Mouse (Mus musculus) G1E (cell line): ENCODE measurements at regions not wholly inside any gene's neighbourhood (a gene's known extent, or its start where the extent isn't known, plus 50 kb on each side); places are given as distances from the start of the nearest gene placed in this dataset.

ENCODE experiments used
- ATAC-seq: 2 replicates; pipeline ENCODE4 v1.8.0; 2016; ENCODE audit warnings: mild to moderate bottlenecking; ENCODE audit not compliant: insufficient number of reproducible peaks, poor library complexity, low FRiP score, severe bottlenecking; ENCODE audit errors: extremely low read depth
- DNase-seq: peaks from one replicate; pipeline ENCODE4 v3.0.0; 2012; ENCODE audit warnings: low spot score
- H3K27me3 ChIP-seq: 2 replicates; pipeline ENCODE4 v1.6.1; 2012; ENCODE audit warnings: mild to moderate bottlenecking, low read length, inconsistent platforms; ENCODE audit not compliant: insufficient read depth
- H3K36me3 ChIP-seq: replicated peaks from 2 replicates; pipeline ENCODE3; 2012; ENCODE audit warnings: mild to moderate bottlenecking, inconsistent platforms
- H3K4me1 ChIP-seq: 2 replicates; pipeline ENCODE4 v1.6.1; 2012; ENCODE audit warnings: low read depth, low read length, inconsistent platforms, mixed read lengths; ENCODE audit not compliant: insufficient read depth
- H3K4me3 ChIP-seq: 2 replicates; pipeline ENCODE4 v1.5.1; 2012; ENCODE audit warnings: low read depth, mild to moderate bottlenecking, inconsistent platforms, low read length, moderate library complexity, mixed read lengths
- H3K9me3 ChIP-seq: replicated peaks from 2 replicates; pipeline ENCODE4 v1.6.1; 2012; ENCODE audit warnings: inconsistent platforms
- CTCF ChIP-seq: IDR thresholded peaks from 2 replicates; pipeline ENCODE4 v1.5.1; 2012; ENCODE audit warnings: low read depth, low read length, inconsistent platforms, mixed read lengths
- GATA1 ChIP-seq: IDR thresholded peaks from 2 replicates; pipeline ENCODE4 v1.6.1; 2012; ENCODE audit warnings: borderline replicate concordance, low read length, inconsistent platforms, mixed read lengths
- GATA2 ChIP-seq: IDR thresholded peaks from 2 replicates; pipeline ENCODE4 v1.6.1; 2012; ENCODE audit warnings: low read depth, low read length, inconsistent platforms, borderline replicate concordance
- POLR2AphosphoS5 ChIP-seq: IDR thresholded peaks from 2 replicates; pipeline ENCODE4 v1.6.1; 2012; ENCODE audit warnings: low read depth, low read length, inconsistent platforms; ENCODE audit not compliant: insufficient replicate concordance
- TAL1 ChIP-seq: conservative IDR thresholded peaks from 2 replicates; pipeline ENCODE4 v1.6.1; 2012; ENCODE audit warnings: low read depth, low read length, inconsistent platforms, mixed read lengths

DNA sequence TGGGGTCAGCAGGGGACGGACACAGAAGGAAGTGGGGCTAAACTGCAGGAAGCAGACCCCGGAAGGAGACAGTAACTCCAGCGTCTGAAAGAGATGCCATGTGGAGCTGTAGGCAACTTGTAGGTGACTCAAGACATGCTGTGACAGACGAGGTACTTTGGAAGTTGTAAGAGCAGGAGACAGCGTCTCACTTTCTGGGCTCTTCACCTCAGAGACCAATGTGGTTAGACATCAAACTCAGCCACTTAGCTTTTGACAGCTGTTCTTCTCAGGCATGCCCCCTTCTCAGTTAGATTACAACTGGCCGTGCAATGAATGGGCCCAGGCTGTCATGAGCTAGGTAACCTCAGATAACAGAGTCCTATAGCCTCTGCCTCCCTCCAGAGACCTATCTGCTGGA is 159.3 kb upstream of the Id2 start:
- TF ChIP-seq GATA2 (no peak), GATA1 (no peak), CTCF (no peak), TAL1 (no peak), POLR2AphosphoS5 (no peak)
- no peaks in the 10 kb centered on the region for H3K36me3 ChIP-seq
- no peak for ATAC-seq
- no peaks in the 10 kb centered on the region for H3K4me1 ChIP-seq
- H3K9me3 ChIP-seq: peaks cover 74% of the 10 kb centered on the region
- no peaks in the 10 kb centered on the region for H3K27me3 ChIP-seq
- DNase-seq: no peak
- no peak overlapping the region for H3K4me3 ChIP-seq

DNA sequence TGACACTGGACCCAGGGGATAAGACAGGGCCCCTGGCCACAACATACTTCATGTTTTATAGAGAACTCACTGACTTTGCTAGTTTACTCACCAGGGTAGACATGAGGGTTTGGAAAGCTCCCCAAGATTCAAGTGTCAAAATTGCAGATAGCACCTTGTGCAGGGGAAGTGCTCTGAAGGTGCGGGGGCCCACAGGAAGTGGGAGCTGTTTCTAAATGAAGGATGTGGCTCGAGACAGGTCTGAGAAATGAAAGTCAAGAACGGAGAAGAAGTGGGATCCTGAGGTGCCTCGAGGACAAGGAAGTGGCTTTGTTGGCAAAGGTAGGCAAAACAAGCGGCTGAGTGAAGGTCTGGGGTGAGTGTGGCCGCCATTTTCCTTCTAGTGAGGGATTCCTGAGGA is 157.8 kb upstream of the Id2 start:
- no peak overlapping the region for H3K4me3 ChIP-seq
- no peak for TF ChIP-seq POLR2AphosphoS5
- no peak for TF ChIP-seq GATA1
- peaks cover 72% of the 10 kb centered on the region for H3K9me3 ChIP-seq
- no peaks in the 10 kb centered on the region for H3K4me1 ChIP-seq
- DNase-seq (no peak), ATAC-seq (no peak)
- H3K36me3 ChIP-seq: no peaks in the 10 kb centered on the region
- no peaks in the 10 kb centered on the region for H3K27me3 ChIP-seq

DNA sequence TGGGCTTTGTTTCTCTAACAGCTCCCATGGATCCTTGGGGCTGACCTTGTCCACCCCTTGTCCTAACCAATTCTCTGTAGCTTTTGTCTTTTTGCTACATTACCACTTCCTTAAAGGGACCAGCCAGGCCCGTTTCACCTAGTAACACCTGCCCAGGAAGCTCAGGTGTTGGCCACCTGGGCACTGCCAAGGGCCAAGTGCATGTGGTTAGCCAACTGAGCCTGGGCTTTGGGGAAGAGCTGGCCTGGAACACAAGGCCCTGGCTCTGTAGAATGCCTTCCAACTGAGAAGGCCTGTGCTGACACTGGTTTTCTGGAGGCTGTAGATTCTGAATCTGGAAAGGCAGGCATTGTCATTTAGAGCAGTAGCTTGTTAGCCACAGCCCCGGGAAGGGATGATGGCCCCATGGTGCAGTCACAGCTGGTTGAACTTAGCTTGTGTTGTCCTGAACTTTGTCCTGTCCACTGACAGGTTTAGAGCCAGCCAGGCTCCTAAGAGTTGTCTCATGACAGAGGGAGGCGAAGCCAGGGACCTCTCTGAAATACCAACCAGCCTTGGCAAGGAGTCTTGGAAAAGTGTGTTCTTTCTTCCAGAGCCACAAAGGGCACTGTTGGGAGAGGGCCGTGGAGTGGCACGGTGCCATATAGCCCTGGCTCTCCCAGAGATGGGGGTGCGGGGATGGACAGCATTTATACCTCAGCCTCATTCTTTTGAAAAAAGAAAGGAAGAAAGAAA is 156.0 kb upstream of the Id2 start:
- no peak for ATAC-seq
- DNase-seq: no peak
- H3K36me3 ChIP-seq: no peaks in the 10 kb centered on the region
- no peaks in the 10 kb centered on the region for H3K27me3 ChIP-seq
- no peaks in the 10 kb centered on the region for H3K4me1 ChIP-seq
- TF ChIP-seq TAL1: no peak
- TF ChIP-seq GATA1: no peak
- no peak for TF ChIP-seq GATA2
- no peak for TF ChIP-seq POLR2AphosphoS5
- TF ChIP-seq CTCF: no peak
- no peak overlapping the region for H3K4me3 ChIP-seq
- H3K9me3 ChIP-seq: peaks cover 76% of the 10 kb centered on the region

DNA sequence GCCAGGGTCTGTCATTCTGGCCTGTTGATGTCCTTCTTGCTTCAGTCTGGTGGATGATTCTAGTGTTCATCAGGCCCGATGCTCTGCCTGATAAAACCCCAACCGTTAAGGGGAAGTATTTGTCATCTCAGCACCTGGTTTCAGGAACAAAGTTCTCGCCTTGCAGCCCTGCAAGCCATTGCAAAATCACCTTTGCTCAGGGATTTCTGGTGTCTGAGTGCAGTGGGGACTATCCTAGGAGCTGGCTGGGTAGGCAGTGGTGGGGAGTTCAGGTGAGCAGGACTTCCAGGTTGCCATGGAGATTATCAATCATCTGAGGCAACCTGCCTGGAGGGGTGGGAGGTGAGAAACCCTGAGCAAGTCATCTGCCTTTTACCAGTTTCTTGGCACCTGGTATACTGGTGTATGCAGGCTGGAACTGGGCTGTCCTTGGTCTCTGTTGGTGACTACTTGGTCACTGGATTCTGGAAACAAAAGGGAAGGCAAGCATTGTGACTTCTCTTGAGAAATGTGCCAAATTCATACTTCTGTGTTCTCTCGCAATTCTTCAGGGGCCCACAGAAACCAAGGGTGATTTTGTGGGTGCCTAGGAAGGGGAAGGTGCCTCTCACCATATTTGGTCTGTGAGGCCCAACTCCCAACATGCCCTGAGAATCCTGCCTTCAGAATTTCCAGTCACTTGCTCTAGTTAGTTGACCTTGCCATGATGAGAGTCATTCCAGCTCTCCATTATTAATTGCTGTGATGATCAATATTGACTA is 154.7 kb upstream of the Id2 start:
- Histone ChIP-seq H3K36me3 (no peaks in the 10 kb centered on the region), H3K4me1 (no peaks in the 10 kb centered on the region), H3K27me3 (no peaks in the 10 kb centered on the region), H3K4me3 (no peak overlapping the region), H3K9me3 (peaks cover 74% of the 10 kb centered on the region)
- no peak for DNase-seq
- no peak for ATAC-seq
- TF ChIP-seq TAL1 (no peak), POLR2AphosphoS5 (no peak), GATA1 (no peak), GATA2 (no peak)

DNA sequence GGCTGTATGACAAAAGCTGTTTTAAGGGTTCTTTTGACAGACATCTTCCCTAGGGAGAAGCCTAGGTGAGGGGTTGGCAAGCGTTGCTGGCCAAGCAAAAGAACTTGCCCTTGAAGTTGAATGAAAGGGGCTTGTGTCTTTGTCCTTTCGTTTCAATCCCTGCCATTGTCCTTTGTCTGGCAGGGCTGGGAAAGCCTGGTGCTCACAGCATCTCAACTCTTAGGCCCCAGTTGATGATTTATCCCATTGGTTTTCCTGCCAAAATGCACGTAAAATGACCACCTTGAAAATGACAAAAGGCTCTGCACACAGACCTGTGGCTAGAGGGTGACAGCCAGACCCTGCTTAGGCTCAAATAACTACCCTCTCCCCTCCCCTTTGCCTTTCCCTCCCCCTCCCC is 153.9 kb upstream of the Id2 start:
- Histone ChIP-seq H3K4me3 (no peak overlapping the region), H3K36me3 (no peaks in the 10 kb centered on the region), H3K9me3 (peaks cover 75% of the 10 kb centered on the region), H3K4me1 (no peaks in the 10 kb centered on the region), H3K27me3 (no peaks in the 10 kb centered on the region)
- DNase-seq (no peak), ATAC-seq (no peak)
- TF ChIP-seq POLR2AphosphoS5 (no peak), GATA1 (no peak), TAL1 (no peak), CTCF (no peak), GATA2 (no peak)

DNA sequence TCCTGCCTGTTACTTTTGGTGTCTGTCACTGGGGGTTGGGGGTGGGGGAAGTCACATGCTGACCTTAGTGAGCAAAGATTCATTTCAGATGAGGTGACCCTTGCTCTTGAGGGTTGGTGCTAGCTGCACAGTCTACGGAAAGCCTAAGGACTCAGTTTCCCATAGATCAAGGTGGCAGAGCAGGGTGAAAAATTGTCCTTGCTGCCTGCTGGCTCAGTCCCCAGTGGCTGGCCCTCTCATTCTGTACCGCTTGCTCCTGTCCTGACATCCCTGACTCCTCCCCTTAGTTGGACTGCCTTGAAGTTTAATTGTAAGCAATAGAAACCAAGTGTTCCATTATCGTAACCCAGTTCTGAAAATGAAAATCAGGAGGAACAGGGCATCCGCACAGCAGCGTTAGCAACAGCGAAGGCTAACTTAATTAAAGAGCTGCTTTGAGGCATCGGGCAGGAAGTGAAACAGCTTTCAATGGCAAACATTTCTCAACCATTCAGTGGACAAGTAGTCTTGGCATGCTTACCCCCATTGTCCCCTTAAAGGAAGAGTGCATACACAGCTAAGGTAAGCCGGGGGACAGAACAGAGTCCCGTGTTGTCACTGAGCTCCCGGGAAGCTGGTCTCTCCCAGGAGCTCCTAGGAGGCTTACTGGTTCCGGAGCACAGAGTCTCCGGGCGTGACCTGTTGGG is 151.9 kb upstream of the Id2 start:
- DNase-seq: no peak
- H3K9me3 ChIP-seq: peaks cover 73% of the 10 kb centered on the region
- ATAC-seq: no peak

More for the DNA sequence above, 151.9 kb upstream of the Id2 start:
- Histone ChIP-seq H3K4me1 (no peaks in the 10 kb centered on the region), H3K4me3 (no peak overlapping the region), H3K27me3 (no peaks in the 10 kb centered on the region), H3K36me3 (no peaks in the 10 kb centered on the region)
- TF ChIP-seq GATA2 (no peak), CTCF (no peak), TAL1 (no peak), GATA1 (no peak), POLR2AphosphoS5 (no peak)
